Mouse (Mus musculus): Measurements from ENCODE around the gene Tagap1.
"Not testable (repeated sequence)": the region's sequence is repeated elsewhere in the genome, so short reads cannot be mapped to it uniquely, and the experiment has no call there.

Gene Tagap1

GRCm38 (mm10) chr17:6961181-6962000 lies 435 bp upstream of the Tagap1 start:
- DNase-seq, result not testable (repeated sequence)

GRCm38 (mm10) chr17:6960349-6960748 lies 607 bp downstream of the Tagap1 start:
- DNase-seq, result not testable (repeated sequence)

GRCm38 (mm10) chr17:6959543-6960259 lies 1.3 kb downstream of the Tagap1 start:
- DNase-seq, result not testable (repeated sequence)

- DNase-seq, result not testable (repeated sequence)
These were observed 2.1 kb downstream of the Tagap1 start for GRCm38 (mm10) chr17:6958881-6959280.

- not testable (repeated sequence) for DNase-seq
These were observed 12.2 kb downstream of the Tagap1 start for GRCm38 (mm10) chr17:6948769-6949228.

- peak; percentile 81 for DNase-seq
These were observed 12.8 kb downstream of the Tagap1 start, which contains the start of gene Rsph3b for GRCm38 (mm10) chr17:6947984-6948768. Rsph3b (minus strand) TSS chr17:6948682.

- DNase-seq, result not testable (repeated sequence)
These were observed 13.3 kb downstream of the Tagap1 start for GRCm38 (mm10) chr17:6947637-6947983.

GRCm38 (mm10) chr17:6942560-6942959 lies 18.4 kb downstream of the Tagap1 start:
- not testable (repeated sequence) for DNase-seq

GRCm38 (mm10) chr17:6931625-6932024 lies 29.3 kb downstream of the Tagap1 start:
- DNase-seq, result not testable (repeated sequence)

GRCm38 (mm10) chr17:6920351-6920894 lies 40.5 kb downstream of the Tagap1 start:
- not testable (repeated sequence) for DNase-seq

GRCm38 (mm10) chr17:6919388-6919787 lies 41.6 kb downstream of the Tagap1 start:
- not testable (repeated sequence) for DNase-seq

- not testable (repeated sequence) for DNase-seq
These were observed 45.7 kb downstream of the Tagap1 start for GRCm38 (mm10) chr17:6915282-6915681.

GRCm38 (mm10) chr17:6914066-6914465 lies 46.9 kb downstream of the Tagap1 start:
- DNase-seq, result not testable (repeated sequence)

Data from liver (tissue).